Comparison of ENCODE assay signal across 10 mouse cellular contexts in genomic region chr9:48898551-48898950, GRCm38 (mm10). TPM values are rescaled to one million over a fixed set of nuclear protein-coding genes. Genes with fewer than 3 reads are reported as not detected.
A peak's percentile ranks its signal among the peaks of the same experiment; 100 is the strongest.
DNase-seq lines count a peak whose midpoint lies in the region; ATAC-seq and TF ChIP-seq lines count a peak whose summit lies in the region.
"Had no signal": no experiment of that assay in that cellular context is flagged by ENCODE, and none has a peak within 500 bp of the region (broad histone marks: within the 10 kb centered on the region; RNA-seq: fewer than 3 reads in every experiment).

No protein-coding gene starts in this region.

- no peaks in the 10 kb centered on the region for H3K4me1 ChIP-seq in kidney, embryonic 15.5 days
- H3K4me1 ChIP-seq in G1E (ENCODE audit: insufficient read depth, low read depth, low read length), result no peaks in the 10 kb centered on the region
- no peaks in the 10 kb centered on the region for H3K4me1 ChIP-seq in cerebellum, adult 2 months (ENCODE audit: control insufficient read depth, insufficient read depth, low read length)

- no peak for ATAC-seq in kidney, embryonic 15.5 days (replicated peaks; ENCODE audit: low FRiP score)
- no peak for ATAC-seq in G1E (ENCODE audit: extremely low read depth, insufficient number of reproducible peaks, low FRiP score, poor library complexity, severe bottlenecking)

- DNase-seq in kidney, adult 18-20 months, result peak; percentile 10
- DNase-seq in G1E (ENCODE audit: low spot score), result peak; percentile 12
- DNase-seq in adrenal gland, postnatal 25 days, result peak; percentile 34
- peak; percentile 51 for DNase-seq in lung, postnatal 14 days
- no peak for DNase-seq in cerebellum, adult 2 months
- DNase-seq in right cerebral cortex, postnatal 10 days (ENCODE audit: low spot score in 2 of 2), result no peak

- no peaks in the 10 kb centered on the region for H3K9me3 ChIP-seq in kidney, embryonic 15.5 days (replicated peaks)
- no peaks in the 10 kb centered on the region for H3K9me3 ChIP-seq in G1E (replicated peaks)

- H3K36me3 ChIP-seq in kidney, embryonic 15.5 days, result no peaks in the 10 kb centered on the region
- no peaks in the 10 kb centered on the region for H3K36me3 ChIP-seq in G1E (replicated peaks)

- TF ChIP-seq CTCF in G1E (IDR thresholded peaks at IDR 0.05; ENCODE audit: low read depth, low read length), result no peak
- no peak for TF ChIP-seq CTCF in cerebellum, adult 2 months (IDR thresholded peaks at IDR 0.05; ENCODE audit: borderline replicate concordance, insufficient read depth, low read depth, low read length)

- WGBS in kidney, embryonic 15.5 days, result 27% methylated on average over 8 of the region's 8 CpGs
- 47% methylated on average over 8 of the region's 8 CpGs for WGBS in cerebellum, adult 2 months

- no peak for TF ChIP-seq POLR2A in cerebellum, adult 2 months (IDR thresholded peaks at IDR 0.05; ENCODE audit: borderline replicate concordance, insufficient read depth, low read length)

- H3K4me3 ChIP-seq in kidney, embryonic 15.5 days (replicated peaks), result no peak overlapping the region
- no peak overlapping the region for H3K4me3 ChIP-seq in G1E (ENCODE audit: low read depth, low read length)
- H3K4me3 ChIP-seq in cerebellum, adult 2 months (replicated peaks; ENCODE audit: insufficient read depth, low read depth, low read length), result no peak overlapping the region

- H3K27me3 ChIP-seq in kidney, embryonic 15.5 days, result peaks cover 19% of the 10 kb centered on the region
- H3K27me3 ChIP-seq in G1E (ENCODE audit: insufficient read depth, low read length), result peaks cover 11% of the 10 kb centered on the region; the same call in 1 of the 2 replicates
- no peaks in the 10 kb centered on the region for H3K27me3 ChIP-seq in cerebellum, adult 2 months (ENCODE audit: control insufficient read depth, insufficient read depth, low read length)

- no peak overlapping the region for H3K27ac ChIP-seq in kidney, embryonic 15.5 days
- H3K27ac ChIP-seq in cerebellum, adult 2 months (ENCODE audit: insufficient read depth, low read length), result no peak overlapping the region

- H3K9ac ChIP-seq in kidney, embryonic 15.5 days, result no peak overlapping the region

- no peak overlapping the region for H3K4me2 ChIP-seq in kidney, embryonic 15.5 days

RNA-seq across cellular contexts. Expression of gene Htr3a, which starts 12.3 kb away (rescaled TPM):
- 0.86 and 0.90 TPM in 2 replicates for polyA plus RNA-seq in kidney, embryonic 15.5 days (2015; fragmentation: Nextera tagmentation; extraction: Ambion mirVana)
- total RNA-seq in G1E (2014; fragmentation: Nextera tagmentation) (not detected in 2 replicates), G1E (2017) (0.06 TPM in 1 of 2 replicates, not detected in the other)
- not detected in 2 replicates for polyA plus RNA-seq in G1E (2012)
- total RNA-seq in adrenal gland, postnatal 25 days (2021), result 3.2 and 3.8 TPM in 2 replicates
- polyA plus RNA-seq in cerebellum, adult 2 months (2012; rRNA removed), result 1.6 and 1.8 TPM in 2 replicates
- total RNA-seq: liver, adult 2 months; neutrophil, adult 5-6 weeks had no signal
- polyA plus RNA-seq: gonadal fat pad, adult 2 months; liver, adult 2 months had no signal

Comparison
In these comparisons a context has a peak if more than half of its experiments do, and no peak if none do; other contexts are left out.
1. DNase-seq: peak in kidney, adult 18-20 months (single experiment), G1E (single experiment), adrenal gland, postnatal 25 days (single experiment) and lung, postnatal 14 days (single experiment); none in cerebellum, adult 2 months (0 of 2) and right cerebral cortex, postnatal 10 days (0 of 2).